Mouse (Mus musculus): ENCODE measurements around the gene Il1f5.
A peak's percentile ranks its signal among the peaks of the same experiment; 100 is the strongest.

Gene Il1f5

GRCm38 (mm10) chr2:24276654-24277053, at the start of gene Il1f5:
Gene Il1f5, plus strand, starts transcription at chr2:24276954.
- DNase-seq (ENCODE audit: low read depth in 1 of 2, low spot score in 2 of 2): no peak

- DNase-seq (ENCODE audit: low read depth in 1 of 2, low spot score in 2 of 2): no peak
Observed at GRCm38 (mm10) chr2:24227191-24227590, 49.6 kb upstream of the Il1f5 start.

- DNase-seq (ENCODE audit: low read depth in 1 of 2, low spot score in 2 of 2): no peak
Observed at GRCm38 (mm10) chr2:24267503-24267902, 9.3 kb upstream of the Il1f5 start.

- DNase-seq (ENCODE audit: low read depth in 1 of 2, low spot score in 2 of 2): no peak
Observed at GRCm38 (mm10) chr2:24273619-24274018, 3.1 kb upstream of the Il1f5 start.

- DNase-seq (ENCODE audit: low read depth in 1 of 2, low spot score in 2 of 2): no peak
Observed at GRCm38 (mm10) chr2:24275146-24275545, 1.6 kb upstream of the Il1f5 start.

- DNase-seq (ENCODE audit: low read depth in 1 of 2, low spot score in 2 of 2): no peak
Observed at GRCm38 (mm10) chr2:24290896-24291295, 14.1 kb downstream of the Il1f5 start, which contains the start of gene Il1f10. Gene Il1f10, plus strand, starts transcription at chr2:24291196.

GRCm38 (mm10) chr2:24294616-24295015, 17.9 kb downstream of the Il1f5 start:
- no peak for DNase-seq (ENCODE audit: low read depth in 1 of 2, low spot score in 2 of 2)

- no peak for DNase-seq (ENCODE audit: low read depth in 1 of 2, low spot score in 2 of 2)
Observed at GRCm38 (mm10) chr2:24296837-24297236, 20.1 kb downstream of the Il1f5 start.

- peak in 1 of 2 experiments; percentile 20 for DNase-seq (ENCODE audit: low read depth in 1 of 2, low spot score in 2 of 2)
Observed at GRCm38 (mm10) chr2:24311302-24312001, 34.7 kb downstream of the Il1f5 start.

- no peak for DNase-seq (ENCODE audit: low read depth in 1 of 2, low spot score in 2 of 2)
Observed at GRCm38 (mm10) chr2:24316919-24317318, 40.2 kb downstream of the Il1f5 start.

GRCm38 (mm10) chr2:24317919-24318598, 41.3 kb downstream of the Il1f5 start:
- no peak for DNase-seq (ENCODE audit: low read depth in 1 of 2, low spot score in 2 of 2)
